Mouse (Mus musculus): ENCODE results near the gene Isg20l2.

- no peak for TF ChIP-seq CTCF (IDR thresholded peaks at IDR 0.05; ENCODE audit: low read depth, low read length)
- TF ChIP-seq TAL1 (conservative IDR thresholded peaks at IDR 0.05; ENCODE audit: low read depth, low read length), result no peak
- no peak for TF ChIP-seq GATA1 (IDR thresholded peaks at IDR 0.05; ENCODE audit: borderline replicate concordance, low read length)
- TF ChIP-seq POLR2AphosphoS5 (IDR thresholded peaks at IDR 0.05; ENCODE audit: insufficient replicate concordance, low read depth, low read length), result no peak
These were observed 36.7 kb upstream of the Isg20l2 start for GRCm38 (mm10) chr3:87893367-87893905.

Measured in G1E (cell line).